Mouse (Mus musculus) small intestine, adult 2 months (tissue): ENCODE data around the gene Rai1. TPM values are rescaled to one million over a fixed set of nuclear protein-coding genes. Genes with fewer than 3 reads are reported as not detected.

Experiments
- H3K27ac ChIP-seq: fragments of 200-500 bp; 2 replicates; pipeline ENCODE4 v1.5.1; 2012; ENCODE audit warnings: low read depth, low read length, control low read depth, inconsistent platforms; ENCODE audit not compliant: insufficient read depth
- H3K27me3 ChIP-seq: fragments of 200-500 bp; 2 replicates; pipeline ENCODE4 v1.6.1; 2012; ENCODE audit warnings: mild to moderate bottlenecking, moderate library complexity, low read length, inconsistent platforms; ENCODE audit not compliant: control insufficient read depth, insufficient read depth
- H3K36me3 ChIP-seq: fragments of 200-500 bp; 2 replicates; pipeline ENCODE4 v1.6.1; 2012; ENCODE audit warnings: mild to moderate bottlenecking, low read length, control low read depth, inconsistent platforms; ENCODE audit not compliant: control insufficient read depth, insufficient read depth
- H3K4me1 ChIP-seq: fragments of 200-500 bp; 2 replicates; pipeline ENCODE4 v1.6.1; 2012; ENCODE audit warnings: low read length, inconsistent platforms, mixed read lengths; ENCODE audit not compliant: control insufficient read depth, insufficient read depth, insufficient read length
- H3K4me3 ChIP-seq: fragments of 200-500 bp; 2 replicates; pipeline ENCODE4 v1.5.1; 2012; ENCODE audit warnings: low read depth, mild to moderate bottlenecking, control low read depth, inconsistent platforms, low read length, moderate library complexity
- CTCF ChIP-seq: fragments of 200-500 bp; IDR thresholded peaks from 2 replicates; pipeline ENCODE4 v1.5.1; 2012; ENCODE audit warnings: low read depth, mild to moderate bottlenecking, control low read depth, inconsistent platforms, low read length, moderate library complexity, mixed read lengths; ENCODE audit not compliant: insufficient replicate concordance, insufficient read length; ENCODE audit errors: extremely low read depth
- POLR2A ChIP-seq: fragments of 200-500 bp; IDR thresholded peaks from 2 replicates; pipeline ENCODE4 v1.6.1; 2012; ENCODE audit warnings: low read depth, mild to moderate bottlenecking, control low read depth, inconsistent platforms, low read length, moderate library complexity
- WGBS: fragments of 180-500 bp; shearing (Covaris S2); methylation state at CpG from one replicate; pipeline ENCODE4 v1.1.7; 2018; 5-methylcytosine and 5-hydroxymethylcytosine counted together
- polyA plus RNA-seq: library from polyadenylated mRNA; depleted of rRNA; stranded (reverse); fragments of >200 nt; gene quantifications from 2 replicates; pipeline ENCODE4 v1.2.3, GENCODE M21; 2012; rRNA removed

Gene Rai1
- polyA plus RNA-seq: 17.6 and 24.3 TPM in 2 replicates

- under 1% methylated on average over 105 of the region's 105 CpGs for WGBS
- TF ChIP-seq POLR2A (no peak), CTCF (peak; percentile 76)
- H3K36me3 ChIP-seq: no peaks in the 10 kb centered on the region
- peaks cover 29% of the 10 kb centered on the region; the same call in 1 of the 2 replicates for H3K4me1 ChIP-seq
- peak within 1 kb of the TSS; percentile 88 for H3K4me3 ChIP-seq
- H3K27me3 ChIP-seq: no peaks in the 10 kb centered on the region
- H3K27ac ChIP-seq: peak within 1 kb of the TSS; percentile 68
Observed at GRCm38 (mm10) chr11:60104810-60105592, at the start of gene Rai1. Gene Rai1, plus strand, starts transcription at chr11:60105013.

GRCm38 (mm10) chr11:60056520-60056919, 48.3 kb upstream of the Rai1 start:
- TF ChIP-seq POLR2A (no peak), CTCF (no peak)
- WGBS: 87% methylated on average over 6 of the region's 6 CpGs
- Histone ChIP-seq H3K4me1 (peaks cover 8% of the 10 kb centered on the region; the same call in 1 of the 2 replicates), H3K27ac (no peak overlapping the region), H3K36me3 (no peaks in the 10 kb centered on the region), H3K4me3 (no peak overlapping the region), H3K27me3 (no peaks in the 10 kb centered on the region)

GRCm38 (mm10) chr11:60057987-60058386, 46.8 kb upstream of the Rai1 start:
- Histone ChIP-seq H3K27ac (no peak overlapping the region), H3K36me3 (no peaks in the 10 kb centered on the region), H3K4me1 (peaks cover 17% of the 10 kb centered on the region), H3K27me3 (no peaks in the 10 kb centered on the region), H3K4me3 (no peak overlapping the region)
- 67% methylated on average over 2 of the region's 2 CpGs for WGBS
- TF ChIP-seq POLR2A (no peak), CTCF (no peak)

GRCm38 (mm10) chr11:60058441-60058840, 46.4 kb upstream of the Rai1 start:
- Histone ChIP-seq H3K36me3 (no peaks in the 10 kb centered on the region), H3K27ac (no peak overlapping the region), H3K4me1 (peaks cover 17% of the 10 kb centered on the region), H3K4me3 (no peak overlapping the region), H3K27me3 (no peaks in the 10 kb centered on the region)
- TF ChIP-seq POLR2A (no peak), CTCF (no peak)
- 70% methylated on average over 10 of the region's 10 CpGs for WGBS

GRCm38 (mm10) chr11:60060026-60060425, 44.8 kb upstream of the Rai1 start:
- 75% methylated on average over 2 of the region's 2 CpGs for WGBS
- Histone ChIP-seq H3K27ac (no peak overlapping the region), H3K27me3 (no peaks in the 10 kb centered on the region), H3K4me3 (no peak overlapping the region), H3K36me3 (no peaks in the 10 kb centered on the region), H3K4me1 (peaks cover 17% of the 10 kb centered on the region)
- TF ChIP-seq CTCF: no peak
- no peak for TF ChIP-seq POLR2A

GRCm38 (mm10) chr11:60061504-60062006, 43.3 kb upstream of the Rai1 start:
- no peak overlapping the region for H3K4me3 ChIP-seq
- 31% methylated on average over 4 of the region's 4 CpGs for WGBS
- H3K27me3 ChIP-seq: no peaks in the 10 kb centered on the region
- H3K36me3 ChIP-seq: no peaks in the 10 kb centered on the region
- TF ChIP-seq POLR2A (no peak), CTCF (no peak)
- peaks cover 17% of the 10 kb centered on the region for H3K4me1 ChIP-seq
- no peak overlapping the region for H3K27ac ChIP-seq

- WGBS: 63% methylated on average over 1 of the region's 1 CpGs
- H3K4me1 ChIP-seq: peaks cover 15% of the 10 kb centered on the region
- no peak overlapping the region for H3K27ac ChIP-seq
- H3K27me3 ChIP-seq: no peaks in the 10 kb centered on the region
- TF ChIP-seq CTCF: no peak
- TF ChIP-seq POLR2A: no peak
- no peak overlapping the region for H3K4me3 ChIP-seq
- H3K36me3 ChIP-seq: no peaks in the 10 kb centered on the region
Observed at GRCm38 (mm10) chr11:60065267-60065666, 39.5 kb upstream of the Rai1 start.
